25 mouse cellular contexts compared by ENCODE assay signal in the genomic region with DNA sequence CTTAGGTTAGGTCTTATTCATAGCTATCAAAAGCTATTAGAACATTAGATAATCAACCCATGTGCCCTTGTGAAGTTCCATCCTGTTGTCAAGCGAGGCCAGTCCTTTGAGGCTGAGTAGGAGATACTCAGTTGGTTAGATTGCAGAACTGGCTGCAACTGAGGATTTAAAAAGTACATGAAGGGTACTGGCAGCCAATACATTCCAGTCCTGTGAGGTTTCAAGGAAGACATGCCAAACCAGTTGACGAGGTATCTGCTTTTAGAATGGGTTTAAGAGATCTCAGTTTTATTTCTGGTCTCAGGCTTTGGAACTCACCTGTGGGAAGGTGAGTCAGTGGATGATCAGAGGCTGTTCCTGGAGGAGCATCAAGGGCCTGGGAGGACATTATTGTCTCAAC.
DNase-seq lines count a peak whose midpoint lies in the region; ATAC-seq and TF ChIP-seq lines count a peak whose summit lies in the region.
"Had no signal": no experiment of that assay in that cellular context is flagged by ENCODE, and none has a peak within 500 bp of the region (broad histone marks: within the 10 kb centered on the region; RNA-seq: fewer than 3 reads in every experiment).

No protein-coding gene starts in this region.

- WGBS in heart, embryonic 10.5 days = 80% methylated on average over 2 of the region's 2 CpGs
- 96% methylated on average over 2 of the region's 2 CpGs for WGBS in midbrain, embryonic 16.5 days
- WGBS in midbrain, postnatal 0 days = 95% methylated on average over 2 of the region's 2 CpGs

- ATAC-seq in midbrain, embryonic 16.5 days = no peak
- ATAC-seq in midbrain, postnatal 0 days (ENCODE audit: low FRiP score) = no peak
- ATAC-seq: forebrain, embryonic 14.5 days had no signal

- no peaks in the 10 kb centered on the region for H3K4me1 ChIP-seq in heart, embryonic 10.5 days
- H3K4me1 ChIP-seq in midbrain, embryonic 16.5 days (ENCODE audit: control insufficient read depth, insufficient read depth, low read length) = peaks cover 13% of the 10 kb centered on the region
- no peaks in the 10 kb centered on the region for H3K4me1 ChIP-seq in midbrain, postnatal 0 days (ENCODE audit: insufficient read depth, low read length)
- H3K4me1 ChIP-seq: embryonic facial prominence, embryonic 15.5 days; forebrain, embryonic 10.5 days; forebrain, embryonic 12.5 days had no signal

- no peak overlapping the region for H3K27ac ChIP-seq in heart, embryonic 10.5 days
- H3K27ac ChIP-seq in midbrain, embryonic 16.5 days (ENCODE audit: low read length) = 0 out of 2 replicates have a peak overlapping the region, but pooled peaks have one; percentile 73
- no peak overlapping the region for H3K27ac ChIP-seq in midbrain, postnatal 0 days (ENCODE audit: low read depth, low read length)
- H3K27ac ChIP-seq: embryonic facial prominence, embryonic 13.5 days; embryonic facial prominence, embryonic 15.5 days; forebrain, embryonic 10.5 days; forebrain, embryonic 12.5 days had no signal

- H3K4me3 ChIP-seq in heart, embryonic 10.5 days = no peak overlapping the region
- H3K4me3 ChIP-seq in midbrain, embryonic 16.5 days (ENCODE audit: low read depth, low read length) = no peak overlapping the region
- no peak overlapping the region for H3K4me3 ChIP-seq in midbrain, postnatal 0 days (ENCODE audit: low read depth, low read length)
- H3K4me3 ChIP-seq: embryonic facial prominence, embryonic 13.5 days; embryonic facial prominence, embryonic 15.5 days; erythroblast, embryonic 14.5 days; forebrain, embryonic 10.5 days; forebrain, embryonic 12.5 days had no signal

- peaks cover 18% of the 10 kb centered on the region for H3K36me3 ChIP-seq in heart, embryonic 10.5 days
- no peaks in the 10 kb centered on the region for H3K36me3 ChIP-seq in midbrain, embryonic 16.5 days (ENCODE audit: control insufficient read depth, insufficient read depth, low read length)
- H3K36me3 ChIP-seq in midbrain, postnatal 0 days (ENCODE audit: insufficient read depth, low read length) = no peaks in the 10 kb centered on the region
- H3K36me3 ChIP-seq: embryonic facial prominence, embryonic 15.5 days; forebrain, embryonic 12.5 days had no signal

- intact Hi-C loops in gastrocnemius, postnatal 36 days (cut with DNase I) = no loop called here

- no peak overlapping the region for H3K4me2 ChIP-seq in midbrain, embryonic 16.5 days (ENCODE audit: low read length)
- H3K4me2 ChIP-seq in midbrain, postnatal 0 days (ENCODE audit: low read depth, low read length, poor library complexity, severe bottlenecking) = no peak overlapping the region
- H3K4me2 ChIP-seq: embryonic facial prominence, embryonic 13.5 days; embryonic facial prominence, embryonic 15.5 days; forebrain, embryonic 12.5 days had no signal

- H3K27me3 ChIP-seq in heart, embryonic 10.5 days (ENCODE audit: insufficient read depth, poor library complexity, severe bottlenecking) = no peaks in the 10 kb centered on the region
- H3K27me3 ChIP-seq in midbrain, embryonic 16.5 days (ENCODE audit: control insufficient read depth, insufficient read depth, low read depth, low read length) = no peaks in the 10 kb centered on the region
- H3K27me3 ChIP-seq in midbrain, postnatal 0 days (ENCODE audit: insufficient read depth, low read length) = no peaks in the 10 kb centered on the region
- H3K27me3 ChIP-seq: embryonic facial prominence, embryonic 13.5 days; embryonic facial prominence, embryonic 15.5 days; forebrain, embryonic 12.5 days had no signal

- no peaks in the 10 kb centered on the region for H3K9me3 ChIP-seq in heart, embryonic 10.5 days
- no peaks in the 10 kb centered on the region for H3K9me3 ChIP-seq in midbrain, embryonic 16.5 days (replicated peaks; ENCODE audit: control insufficient read depth, low read length, poor library complexity, severe bottlenecking)
- no peaks in the 10 kb centered on the region for H3K9me3 ChIP-seq in midbrain, postnatal 0 days (ENCODE audit: low read length)
- H3K9me3 ChIP-seq: embryonic facial prominence, embryonic 13.5 days; embryonic facial prominence, embryonic 15.5 days; forebrain, embryonic 10.5 days; forebrain, embryonic 12.5 days had no signal

- peak; percentile 39 for DNase-seq in gastrocnemius, adult 18-20 months (ENCODE audit: low spot score)
- DNase-seq in gastrocnemius, postnatal 36 days = no peak
- peak; percentile 91 for DNase-seq in heart, adult 11 months
- DNase-seq in heart, postnatal 4 days = no peak
- DNase-seq in heart, adult 8-10 months (ENCODE audit: low spot score) = peak; percentile 28
- DNase-seq in heart, embryonic 10.5 days (ENCODE audit: low spot score) = no peak
- DNase-seq in midbrain, postnatal 0 days (ENCODE audit: low spot score) = no peak
- DNase-seq: adrenal gland, adult 2 months; adrenal gland, postnatal 10 days; adrenal gland, postnatal 25 days; B cell, adult 2 months; cerebellum, adult 11 months; cerebellum, adult 18-20 months; cerebellum, adult 8-10 months; cerebellum, adult 9-11 months; cerebellum, postnatal 14 days; cerebellum, postnatal 36 days; embryo, embryonic 11 days had no signal

- no peak overlapping the region for H3K9ac ChIP-seq in midbrain, embryonic 16.5 days (ENCODE audit: low read depth, low read length)
- no peak overlapping the region for H3K9ac ChIP-seq in midbrain, postnatal 0 days (replicated peaks; ENCODE audit: low read length, poor library complexity, severe bottlenecking)
- H3K9ac ChIP-seq: embryonic facial prominence, embryonic 13.5 days; embryonic facial prominence, embryonic 15.5 days; forebrain, embryonic 12.5 days had no signal

- no peak for TF ChIP-seq CTCF in midbrain, postnatal 0 days (IDR thresholded peaks at IDR 0.05)

Comparison
In these comparisons a context has a peak if more than half of its experiments do, and no peak if none do; other contexts are left out.
1. DNase-seq: peak in gastrocnemius, adult 18-20 months (single experiment), heart, adult 11 months (single experiment) and heart, adult 8-10 months (single experiment); none in gastrocnemius, postnatal 36 days (0 of 2), heart, postnatal 4 days (single experiment), heart, embryonic 10.5 days (single experiment) and midbrain, postnatal 0 days (single experiment).